In genomic region chr10:5116720-5117119, GRCm38 (mm10) we compare ENCODE assay signal across 20 mouse cellular contexts. TPM values are rescaled to one million over a fixed set of nuclear protein-coding genes. Genes with fewer than 3 reads are reported as not detected.
A peak's percentile ranks its signal among the peaks of the same experiment; 100 is the strongest.
DNase-seq lines count a peak whose midpoint lies in the region; ATAC-seq and TF ChIP-seq lines count a peak whose summit lies in the region.
"Had no signal": no experiment of that assay in that cellular context is flagged by ENCODE, and none has a peak within 500 bp of the region (broad histone marks: within the 10 kb centered on the region; RNA-seq: fewer than 3 reads in every experiment).

No protein-coding gene starts in this region.

- TF ChIP-seq EP300 in lung, postnatal 0 days (IDR thresholded peaks at IDR 0.05), result no peak

- H3K27ac ChIP-seq in liver, embryonic 16.5 days (ENCODE audit: low read length), result no peak overlapping the region
- H3K27ac ChIP-seq in lung, postnatal 0 days (ENCODE audit: low read length), result no peak overlapping the region
- H3K27ac ChIP-seq: embryonic facial prominence, embryonic 13.5 days; forebrain, embryonic 12.5 days; heart, embryonic 10.5 days had no signal

- no peak overlapping the region for H3K4me2 ChIP-seq in liver, embryonic 16.5 days (ENCODE audit: low read depth, low read length)
- 0 out of 2 replicates have a peak overlapping the region, but pooled peaks have one; percentile 12 for H3K4me2 ChIP-seq in lung, postnatal 0 days (replicated peaks; ENCODE audit: low read depth, low read length)
- H3K4me2 ChIP-seq: embryonic facial prominence, embryonic 13.5 days; forebrain, embryonic 12.5 days had no signal

- H3K36me3 ChIP-seq in liver, embryonic 16.5 days (ENCODE audit: control insufficient read depth, insufficient read depth), result peaks cover 7% of the 10 kb centered on the region
- H3K36me3 ChIP-seq in lung, postnatal 0 days (ENCODE audit: insufficient read depth, low read length), result no peaks in the 10 kb centered on the region; the same call in 1 of the 2 replicates
- H3K36me3 ChIP-seq: forebrain, embryonic 12.5 days had no signal

- H3K9me3 ChIP-seq in liver, embryonic 16.5 days (replicated peaks; ENCODE audit: control insufficient read depth, low read length), result no peaks in the 10 kb centered on the region
- no peaks in the 10 kb centered on the region for H3K9me3 ChIP-seq in lung, postnatal 0 days (ENCODE audit: low read length)
- H3K9me3 ChIP-seq: embryonic facial prominence, embryonic 13.5 days; forebrain, embryonic 12.5 days; heart, embryonic 10.5 days had no signal

- peak; percentile 14 for DNase-seq in kidney, adult 9 months
- DNase-seq in kidney, postnatal 14 days, result no peak
- no peak for DNase-seq in liver
- peak; percentile 42 for DNase-seq in lung, postnatal 0 days (ENCODE audit: low spot score)
- no peak for DNase-seq in lung, postnatal 10 days
- DNase-seq: adrenal gland, adult 2 months; adrenal gland, postnatal 25 days; cerebellum, adult 18-20 months; cerebellum, adult 9-11 months; cerebellum, postnatal 36 days; gastrocnemius, postnatal 10 days; heart, adult 18-20 months; heart, postnatal 10 days; heart, postnatal 4 days had no signal

- WGBS in liver, embryonic 16.5 days (ENCODE audit: insufficient replicate concordance), result 68% methylated on average over 6 of the region's 6 CpGs
- 55% methylated on average over 6 of the region's 6 CpGs for WGBS in lung, postnatal 0 days

- H3K4me1 ChIP-seq in liver, embryonic 16.5 days (ENCODE audit: control insufficient read depth, low read depth, low read length), result no peaks in the 10 kb centered on the region
- H3K4me1 ChIP-seq in lung, postnatal 0 days (ENCODE audit: insufficient read depth, low read depth, low read length), result no peaks in the 10 kb centered on the region
- H3K4me1 ChIP-seq: embryonic facial prominence, embryonic 13.5 days; forebrain, embryonic 12.5 days; heart, embryonic 10.5 days had no signal

- H3K9ac ChIP-seq in liver, embryonic 16.5 days (ENCODE audit: low read depth, low read length), result no peak overlapping the region
- H3K9ac ChIP-seq in lung, postnatal 0 days (replicated peaks; ENCODE audit: low read depth), result no peak overlapping the region
- H3K9ac ChIP-seq: embryonic facial prominence, embryonic 13.5 days; forebrain, embryonic 12.5 days had no signal

- ATAC-seq in liver, embryonic 16.5 days (ENCODE audit: low read depth), result peak; percentile 39; the same call in 1 of the 2 replicates
- ATAC-seq in lung, postnatal 0 days, result no peak
- ATAC-seq: forebrain, embryonic 16.5 days had no signal

- no peak overlapping the region for H3K4me3 ChIP-seq in liver, embryonic 16.5 days (ENCODE audit: low read depth, low read length)
- H3K4me3 ChIP-seq in lung, postnatal 0 days (ENCODE audit: low read depth, low read length), result no peak overlapping the region
- H3K4me3 ChIP-seq: embryonic facial prominence, embryonic 13.5 days; forebrain, embryonic 12.5 days; heart, embryonic 10.5 days had no signal

- no peak for TF ChIP-seq CTCF in lung, postnatal 0 days (IDR thresholded peaks at IDR 0.05)

- no peaks in the 10 kb centered on the region for H3K27me3 ChIP-seq in liver, embryonic 16.5 days (ENCODE audit: control insufficient read depth, insufficient read depth, low read depth, low read length)
- H3K27me3 ChIP-seq in lung, postnatal 0 days (replicated peaks; ENCODE audit: insufficient read depth, low read length), result no peaks in the 10 kb centered on the region
- H3K27me3 ChIP-seq: embryonic facial prominence, embryonic 13.5 days; forebrain, embryonic 12.5 days had no signal

RNA-seq across cellular contexts. Expression of gene Gm10097, which starts 47.7 kb away (rescaled TPM):
- 0.09 and 0.13 TPM in 2 replicates for polyA plus RNA-seq in liver, embryonic 16.5 days (2015; fragmentation: Nextera tagmentation; extraction: Ambion mirVana)
- 0.05 and 0.10 TPM in 2 replicates for polyA plus RNA-seq in lung, postnatal 0 days (2015; fragmentation: Nextera tagmentation; extraction: Ambion mirVana)
- polyA plus RNA-seq: adrenal gland, adult 2 months; frontal cortex, adult 2 months had no signal

Comparison
In these comparisons a context has a peak if more than half of its experiments do, and no peak if none do; other contexts are left out.
1. DNase-seq: peak in kidney, adult 9 months (single experiment) and lung, postnatal 0 days (single experiment); none in kidney, postnatal 14 days (single experiment), liver (single experiment) and lung, postnatal 10 days (single experiment).